Mouse (Mus musculus): ENCODE measurements around the gene Slc44a3. TPM values are rescaled to one million over a fixed set of nuclear protein-coding genes. Genes with fewer than 3 reads are reported as not detected.

Gene Slc44a3
- polyA plus RNA-seq, 1 experiment: 0.20 TPM

- no peak for TF ChIP-seq MYOD1 (IDR thresholded peaks at IDR 0.05; ENCODE audit: control insufficient read depth, insufficient read length, low read depth)
- no peak for TF ChIP-seq USF1 (IDR thresholded peaks at IDR 0.05; ENCODE audit: low read depth)
- no peak for TF ChIP-seq CEBPB (IDR thresholded peaks at IDR 0.05; ENCODE audit: low read depth)
- TF ChIP-seq CTCF (IDR thresholded peaks at IDR 0.05; ENCODE audit: control insufficient read depth, insufficient read depth, insufficient read length): no peak
- no peak for TF ChIP-seq FOSL1 (IDR thresholded peaks at IDR 0.05; ENCODE audit: insufficient read depth, low read length, poor library complexity, severe bottlenecking)
- no peak for TF ChIP-seq MYOG (IDR thresholded peaks at IDR 0.05; ENCODE audit: control insufficient read depth, extremely low read depth, insufficient read length)
- no peak for TF ChIP-seq MAX (IDR thresholded peaks at IDR 0.05)
- Histone ChIP-seq H3K27me3 (ENCODE audit: control insufficient read depth, insufficient read depth, insufficient read length) (no peaks in the 10 kb centered on the region), H3ac (ENCODE audit: control insufficient read depth, insufficient read length, low read depth) (no peak overlapping the region), H3K36me3 (ENCODE audit: control insufficient read depth, insufficient read depth) (peaks cover 59% of the 10 kb centered on the region), H3K4me3 (ENCODE audit: insufficient read depth, poor library complexity, severe bottlenecking) (no peak overlapping the region), H3K79me3 (ENCODE audit: low read depth) (peaks cover 97% of the 10 kb centered on the region), H3K79me2 (ENCODE audit: control insufficient read depth, insufficient read depth) (peaks cover 100% of the 10 kb centered on the region)
These were observed 92.5 kb downstream of the Slc44a3 start for GRCm38 (mm10) chr3:121439623-121440161.

- H3ac ChIP-seq (ENCODE audit: control insufficient read depth, insufficient read length, low read depth): no peak overlapping the region
- TF ChIP-seq FOSL1 (IDR thresholded peaks at IDR 0.05; ENCODE audit: insufficient read depth, low read length, poor library complexity, severe bottlenecking) (no peak), MYOG (IDR thresholded peaks at IDR 0.05; ENCODE audit: control insufficient read depth, extremely low read depth, insufficient read length) (no peak), MYOD1 (IDR thresholded peaks at IDR 0.05; ENCODE audit: control insufficient read depth, insufficient read length, low read depth) (no peak), CTCF (IDR thresholded peaks at IDR 0.05; ENCODE audit: control insufficient read depth, insufficient read depth, insufficient read length) (no peak), USF1 (IDR thresholded peaks at IDR 0.05; ENCODE audit: low read depth) (no peak)
- no peak overlapping the region for H3K4me3 ChIP-seq (ENCODE audit: insufficient read depth, poor library complexity, severe bottlenecking)
- H3K79me3 ChIP-seq (ENCODE audit: low read depth): peaks cover 97% of the 10 kb centered on the region
- peaks cover 100% of the 10 kb centered on the region for H3K79me2 ChIP-seq (ENCODE audit: control insufficient read depth, insufficient read depth)
- peaks cover 56% of the 10 kb centered on the region for H3K36me3 ChIP-seq (ENCODE audit: control insufficient read depth, insufficient read depth)
- H3K27me3 ChIP-seq (ENCODE audit: control insufficient read depth, insufficient read depth, insufficient read length): no peaks in the 10 kb centered on the region
These were observed 94.2 kb downstream of the Slc44a3 start for GRCm38 (mm10) chr3:121437996-121438395.

GRCm38 (mm10) chr3:121437070-121437469 lies 95.1 kb downstream of the Slc44a3 start:
- H3K4me3 ChIP-seq (ENCODE audit: insufficient read depth, poor library complexity, severe bottlenecking): no peak overlapping the region
- peaks cover 46% of the 10 kb centered on the region for H3K36me3 ChIP-seq (ENCODE audit: control insufficient read depth, insufficient read depth)
- H3K79me3 ChIP-seq (ENCODE audit: low read depth): peaks cover 96% of the 10 kb centered on the region
- no peaks in the 10 kb centered on the region for H3K27me3 ChIP-seq (ENCODE audit: control insufficient read depth, insufficient read depth, insufficient read length)
- H3ac ChIP-seq (ENCODE audit: control insufficient read depth, insufficient read length, low read depth): no peak overlapping the region
- no peak for TF ChIP-seq MYOD1 (IDR thresholded peaks at IDR 0.05; ENCODE audit: control insufficient read depth, insufficient read length, low read depth)
- H3K79me2 ChIP-seq (ENCODE audit: control insufficient read depth, insufficient read depth): peaks cover 100% of the 10 kb centered on the region

GRCm38 (mm10) chr3:121435296-121435695 lies 96.9 kb downstream of the Slc44a3 start:
- peaks cover 34% of the 10 kb centered on the region for H3K36me3 ChIP-seq (ENCODE audit: control insufficient read depth, insufficient read depth)

GRCm38 (mm10) chr3:121433968-121434533 lies 98.2 kb downstream of the Slc44a3 start:
- Histone ChIP-seq H3K4me3 (ENCODE audit: insufficient read depth, poor library complexity, severe bottlenecking) (no peak overlapping the region), H3K36me3 (ENCODE audit: control insufficient read depth, insufficient read depth) (peaks cover 42% of the 10 kb centered on the region), H3ac (ENCODE audit: control insufficient read depth, insufficient read length, low read depth) (no peak overlapping the region), H3K79me2 (ENCODE audit: control insufficient read depth, insufficient read depth) (peaks cover 100% of the 10 kb centered on the region), H3K27me3 (ENCODE audit: control insufficient read depth, insufficient read depth, insufficient read length) (no peaks in the 10 kb centered on the region), H3K79me3 (ENCODE audit: low read depth) (peaks cover 93% of the 10 kb centered on the region)
- no peak for TF ChIP-seq MAX (IDR thresholded peaks at IDR 0.05)
- no peak for TF ChIP-seq MYOD1 (IDR thresholded peaks at IDR 0.05; ENCODE audit: control insufficient read depth, insufficient read length, low read depth)
- TF ChIP-seq FOSL1 (IDR thresholded peaks at IDR 0.05; ENCODE audit: insufficient read depth, low read length, poor library complexity, severe bottlenecking): no peak
- no peak for TF ChIP-seq CEBPB (IDR thresholded peaks at IDR 0.05; ENCODE audit: low read depth)
- TF ChIP-seq CTCF (IDR thresholded peaks at IDR 0.05; ENCODE audit: control insufficient read depth, insufficient read depth, insufficient read length): no peak
- no peak for TF ChIP-seq USF1 (IDR thresholded peaks at IDR 0.05; ENCODE audit: low read depth)
- TF ChIP-seq MYOG (IDR thresholded peaks at IDR 0.05; ENCODE audit: control insufficient read depth, extremely low read depth, insufficient read length): no peak

More at GRCm38 (mm10) chr3:121435296-121435695, 96.9 kb downstream of the Slc44a3 start:
- peaks cover 100% of the 10 kb centered on the region for H3K79me2 ChIP-seq (ENCODE audit: control insufficient read depth, insufficient read depth)
- no peak overlapping the region for H3ac ChIP-seq (ENCODE audit: control insufficient read depth, insufficient read length, low read depth)
- no peak for TF ChIP-seq USF1 (IDR thresholded peaks at IDR 0.05; ENCODE audit: low read depth)
- no peak for TF ChIP-seq FOSL1 (IDR thresholded peaks at IDR 0.05; ENCODE audit: insufficient read depth, low read length, poor library complexity, severe bottlenecking)
- TF ChIP-seq MAX (IDR thresholded peaks at IDR 0.05): no peak
- TF ChIP-seq CEBPB (IDR thresholded peaks at IDR 0.05; ENCODE audit: low read depth): no peak
- no peak for TF ChIP-seq MYOD1 (IDR thresholded peaks at IDR 0.05; ENCODE audit: control insufficient read depth, insufficient read length, low read depth)
- no peak for TF ChIP-seq CTCF (IDR thresholded peaks at IDR 0.05; ENCODE audit: control insufficient read depth, insufficient read depth, insufficient read length)
- no peak for TF ChIP-seq MYOG (IDR thresholded peaks at IDR 0.05; ENCODE audit: control insufficient read depth, extremely low read depth, insufficient read length)
- no peaks in the 10 kb centered on the region for H3K27me3 ChIP-seq (ENCODE audit: control insufficient read depth, insufficient read depth, insufficient read length)
- no peak overlapping the region for H3K4me3 ChIP-seq (ENCODE audit: insufficient read depth, poor library complexity, severe bottlenecking)
- H3K79me3 ChIP-seq (ENCODE audit: low read depth): peaks cover 93% of the 10 kb centered on the region

GRCm38 (mm10) chr3:121433359-121433758 lies 98.8 kb downstream of the Slc44a3 start:
- H3K79me2 ChIP-seq (ENCODE audit: control insufficient read depth, insufficient read depth): peaks cover 100% of the 10 kb centered on the region
- H3K79me3 ChIP-seq (ENCODE audit: low read depth): peaks cover 93% of the 10 kb centered on the region
- no peak overlapping the region for H3K4me3 ChIP-seq (ENCODE audit: insufficient read depth, poor library complexity, severe bottlenecking)
- no peaks in the 10 kb centered on the region for H3K27me3 ChIP-seq (ENCODE audit: control insufficient read depth, insufficient read depth, insufficient read length)
- H3K36me3 ChIP-seq (ENCODE audit: control insufficient read depth, insufficient read depth): peaks cover 35% of the 10 kb centered on the region
- H3ac ChIP-seq (ENCODE audit: control insufficient read depth, insufficient read length, low read depth): no peak overlapping the region
- no peak for TF ChIP-seq MYOG (IDR thresholded peaks at IDR 0.05; ENCODE audit: control insufficient read depth, extremely low read depth, insufficient read length)
- no peak for TF ChIP-seq CEBPB (IDR thresholded peaks at IDR 0.05; ENCODE audit: low read depth)
- no peak for TF ChIP-seq USF1 (IDR thresholded peaks at IDR 0.05; ENCODE audit: low read depth)
- no peak for TF ChIP-seq CTCF (IDR thresholded peaks at IDR 0.05; ENCODE audit: control insufficient read depth, insufficient read depth, insufficient read length)
- no peak for TF ChIP-seq MYOD1 (IDR thresholded peaks at IDR 0.05; ENCODE audit: control insufficient read depth, insufficient read length, low read depth)
- no peak for TF ChIP-seq MAX (IDR thresholded peaks at IDR 0.05)
